In the genomic region with DNA sequence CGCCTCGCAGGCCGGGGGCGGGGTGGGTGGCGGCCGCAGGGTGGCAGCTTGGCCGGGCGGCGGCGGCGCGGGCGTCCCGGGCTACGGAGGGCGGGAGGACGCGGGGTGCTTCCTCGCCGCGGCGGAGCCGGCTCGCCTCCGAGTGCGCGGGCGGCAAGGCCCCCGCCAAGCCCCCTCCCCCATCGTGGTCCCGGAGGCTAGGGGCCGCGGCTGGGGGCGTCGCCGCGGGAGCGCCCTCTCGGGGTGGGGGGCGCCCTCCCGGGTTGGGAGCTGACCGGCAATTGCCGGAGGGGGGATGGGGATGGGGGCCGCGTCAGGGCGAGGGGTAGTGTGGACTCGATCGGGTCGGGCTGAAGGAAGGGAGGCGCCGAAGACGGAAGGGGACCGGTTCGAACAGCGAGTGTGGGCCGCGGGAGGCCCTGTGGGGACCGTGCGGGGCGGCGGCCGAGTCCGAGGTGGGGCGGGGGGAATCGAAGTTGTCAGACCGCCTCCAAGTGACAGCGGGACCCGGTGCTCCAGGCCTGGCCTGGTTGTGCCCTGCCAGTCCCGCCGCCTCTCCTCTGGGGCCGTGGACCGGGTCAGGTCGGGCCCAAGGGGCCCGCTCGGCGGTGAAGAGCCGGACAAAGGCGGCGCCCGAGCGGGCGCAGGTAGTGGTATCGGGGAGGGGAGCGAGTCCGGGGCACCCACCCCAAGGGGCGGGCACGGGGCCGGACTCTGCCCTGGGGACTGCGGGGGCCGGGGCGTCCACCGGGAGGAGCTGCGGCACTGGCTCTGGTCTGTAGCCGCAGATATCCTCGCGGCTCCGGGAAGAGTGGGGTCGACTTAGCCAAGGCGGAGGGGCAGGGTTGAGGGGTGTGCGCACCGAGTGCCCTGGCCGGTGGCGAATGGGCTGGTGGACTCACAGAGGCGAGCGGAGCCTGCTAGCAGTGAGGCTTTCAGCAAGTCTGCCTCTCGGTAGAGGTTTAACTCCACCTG, we compare ENCODE assay signal across 8 mouse cellular contexts. TPM values are rescaled to one million over a fixed set of nuclear protein-coding genes. Genes with fewer than 3 reads are reported as not detected.
A peak's percentile ranks its signal among the peaks of the same experiment; 100 is the strongest.
DNase-seq lines count a peak whose midpoint lies in the region; ATAC-seq and TF ChIP-seq lines count a peak whose summit lies in the region.

No protein-coding gene starts in this region.

- peak overlapping the region; percentile 87 for H3K9ac ChIP-seq in forebrain, embryonic 15.5 days (replicated peaks)
- peak overlapping the region; percentile 90 for H3K9ac ChIP-seq in hindbrain, embryonic 15.5 days
- H3K9ac ChIP-seq in liver, embryonic 11.5 days (ENCODE audit: low read depth, low read length): peak overlapping the region; percentile 92

- H3K4me2 ChIP-seq in forebrain, embryonic 15.5 days (replicated peaks): peak overlapping the region; percentile 99
- H3K4me2 ChIP-seq in hindbrain, embryonic 15.5 days: peak overlapping the region; percentile 99
- peak overlapping the region; percentile 100 for H3K4me2 ChIP-seq in liver, embryonic 11.5 days
- H3K4me2 ChIP-seq in myocyte (ENCODE audit: low read depth): peak overlapping the region; percentile 70

- H3K9me3 ChIP-seq in forebrain, embryonic 15.5 days: no peaks in the 10 kb centered on the region
- H3K9me3 ChIP-seq in hindbrain, embryonic 15.5 days: no peaks in the 10 kb centered on the region
- H3K9me3 ChIP-seq in liver, embryonic 11.5 days (ENCODE audit: control insufficient read depth, low read length): no peaks in the 10 kb centered on the region

- TF ChIP-seq CTCF in bone marrow macrophage, adult 2 months (IDR thresholded peaks at IDR 0.05; ENCODE audit: low read depth, low read length): no peak

- peak overlapping the region; percentile 96 for H3ac ChIP-seq in myocyte (ENCODE audit: control insufficient read depth, insufficient read length)

- no peak for TF ChIP-seq POLR2A in bone marrow macrophage, adult 2 months (IDR thresholded peaks at IDR 0.05; ENCODE audit: borderline replicate concordance, low read depth, low read length)
- TF ChIP-seq POLR2A in myocyte (IDR thresholded peaks at IDR 0.05; ENCODE audit: insufficient read length, low read depth): no peak

- H3K4me1 ChIP-seq in bone marrow macrophage, adult 2 months (ENCODE audit: control insufficient read depth, insufficient read depth, low read length): peaks cover 48% of the 10 kb centered on the region
- H3K4me1 ChIP-seq in forebrain, embryonic 15.5 days: peaks cover 56% of the 10 kb centered on the region
- H3K4me1 ChIP-seq in hindbrain, embryonic 15.5 days (replicated peaks): peaks cover 56% of the 10 kb centered on the region
- peaks cover 52% of the 10 kb centered on the region for H3K4me1 ChIP-seq in liver, embryonic 11.5 days (replicated peaks; ENCODE audit: control insufficient read depth, insufficient read depth, low read length)

- peaks cover 33% of the 10 kb centered on the region for H3K79me2 ChIP-seq in myocyte (ENCODE audit: control insufficient read depth, insufficient read depth)

- H3K36me3 ChIP-seq in forebrain, embryonic 15.5 days: no peaks in the 10 kb centered on the region
- no peaks in the 10 kb centered on the region for H3K36me3 ChIP-seq in hindbrain, embryonic 15.5 days
- no peaks in the 10 kb centered on the region for H3K36me3 ChIP-seq in liver, embryonic 11.5 days (ENCODE audit: control insufficient read depth, insufficient read depth, low read length)
- H3K36me3 ChIP-seq in myocyte (ENCODE audit: control insufficient read depth, insufficient read depth): no peaks in the 10 kb centered on the region

- peak; percentile 28 to 36 for DNase-seq in layer of hippocampus, postnatal 14 days (ENCODE audit: low spot score in 2 of 2)
- no peak for DNase-seq in layer of hippocampus, adult 11-12 months (ENCODE audit: low spot score)
- DNase-seq in liver, embryonic 11.5 days (ENCODE audit: low spot score): peak; percentile 74
- DNase-seq in thymus, postnatal 0 days (ENCODE audit: low spot score): peak; percentile 32

- peak; percentile 19 for ATAC-seq in forebrain, embryonic 15.5 days (replicated peaks)
- peak; percentile 31 for ATAC-seq in hindbrain, embryonic 15.5 days (ENCODE audit: low FRiP score, low read depth)
- peak; percentile 36 for ATAC-seq in liver, embryonic 11.5 days (replicated peaks; ENCODE audit: low FRiP score)

- H3K27me3 ChIP-seq in forebrain, embryonic 15.5 days: peaks cover 26% of the 10 kb centered on the region
- peaks cover 33% of the 10 kb centered on the region for H3K27me3 ChIP-seq in hindbrain, embryonic 15.5 days
- peaks cover 35% of the 10 kb centered on the region for H3K27me3 ChIP-seq in liver, embryonic 11.5 days (replicated peaks; ENCODE audit: control insufficient read depth, insufficient read depth, low read length)
- H3K27me3 ChIP-seq in myocyte (ENCODE audit: control insufficient read depth, insufficient read depth, insufficient read length): peaks cover 11% of the 10 kb centered on the region

- H3K4me3 ChIP-seq in bone marrow macrophage, adult 2 months (ENCODE audit: insufficient read depth, low read length): peak overlapping the region; percentile 82
- H3K4me3 ChIP-seq in forebrain, embryonic 15.5 days: peak overlapping the region; percentile 99
- peak overlapping the region; percentile 96 for H3K4me3 ChIP-seq in hindbrain, embryonic 15.5 days
- H3K4me3 ChIP-seq in liver, embryonic 11.5 days (ENCODE audit: low read depth, low read length): peak overlapping the region; percentile 97
- peak overlapping the region; percentile 31 for H3K4me3 ChIP-seq in myocyte

- no peak overlapping the region for H3K27ac ChIP-seq in bone marrow macrophage, adult 2 months (ENCODE audit: insufficient read depth, low read depth, low read length)
- H3K27ac ChIP-seq in forebrain, embryonic 15.5 days (replicated peaks): peak overlapping the region; percentile 87
- peak overlapping the region; percentile 92 for H3K27ac ChIP-seq in hindbrain, embryonic 15.5 days (replicated peaks)
- peak overlapping the region; percentile 93 for H3K27ac ChIP-seq in liver, embryonic 11.5 days (ENCODE audit: low read depth, low read length)

- WGBS in forebrain, embryonic 15.5 days: under 1% methylated on average over 95 of the region's 106 CpGs
- under 1% methylated on average over 81 of the region's 106 CpGs for whole genome bisulfite sequencing in hindbrain, embryonic 15.5 days
- WGBS in liver, embryonic 11.5 days: under 1% methylated on average over 91 of the region's 106 CpGs

TF ChIP-seq in myocyte, 11 proteins besides CTCF, POLR2A, EP300 and RAD21:
- TF ChIP-seq TCF12 (IDR thresholded peaks at IDR 0.05; ENCODE audit: insufficient read depth, poor library complexity, severe bottlenecking) (no peak), MYOG (IDR thresholded peaks at IDR 0.05; ENCODE audit: control insufficient read depth in 1 of 3, insufficient read depth in 1 of 3, insufficient read length in 2 of 3, low read depth in 2 of 3) (no peak), POLR2AphosphoS2 (IDR thresholded peaks at IDR 0.05; ENCODE audit: insufficient read length, low read depth) (no peak), TCF3 (IDR thresholded peaks at IDR 0.05; ENCODE audit: insufficient read length, low read depth) (no peak), USF1 (IDR thresholded peaks at IDR 0.05; ENCODE audit: low read depth) (no peak), MYOD1 (IDR thresholded peaks at IDR 0.05; ENCODE audit: control insufficient read depth in 1 of 3, insufficient read length in 2 of 3, low read depth in 2 of 3) (no peak), CEBPB (IDR thresholded peaks at IDR 0.05; ENCODE audit: insufficient read depth, poor library complexity, severe bottlenecking) (no peak), SRF (IDR thresholded peaks at IDR 0.05; ENCODE audit: control insufficient read depth, insufficient read length, low read depth) (no peak), E2F4 (IDR thresholded peaks at IDR 0.05; ENCODE audit: insufficient read depth) (no peak), MAX (IDR thresholded peaks at IDR 0.05; ENCODE audit: low read depth) (no peak), REST (IDR thresholded peaks at IDR 0.05; ENCODE audit: insufficient read depth, insufficient read length) (no peak)

RNA-seq across cellular contexts. Expression of a gene that starts 2.2 kb away (rescaled TPM):
- total RNA-seq in layer of hippocampus, postnatal 14 days (2021): 10 to 100 TPM; 36.6 to 36.7 TPM
- 22.3 and 28.2 TPM in 2 replicates for polyA plus RNA-seq in bone marrow macrophage, adult 2 months (2012; ENCODE audit: insufficient read depth, insufficient read length, missing spikeins)
- polyA plus RNA-seq in forebrain, embryonic 15.5 days (2015; fragmentation: Nextera tagmentation; extraction: Ambion mirVana): 6.7 TPM in 2 replicates
- 8.0 and 8.9 TPM in 2 replicates for polyA plus RNA-seq in hindbrain, embryonic 15.5 days (2015; fragmentation: Nextera tagmentation; extraction: Ambion mirVana)
- 1.7 and 1.9 TPM in 2 replicates for polyA plus RNA-seq in liver, embryonic 11.5 days (2014; fragmentation: Nextera tagmentation; extraction: Ambion mirVana)
- 12.0 TPM for polyA plus RNA-seq in myocyte (2012; fragmentation: generic; extraction: Trizol)
- polyA plus RNA-seq in thymus, postnatal 0 days (2015; fragmentation: Nextera tagmentation; extraction: Ambion mirVana): 10.5 and 10.9 TPM in 2 replicates

RNA-seq across cellular contexts. Expression of a gene that starts 24.0 kb away (rescaled TPM):
- total RNA-seq in layer of hippocampus, postnatal 14 days (2021): 1 to 10 TPM; 2.5 to 3.2 TPM
- 20.4 and 21.3 TPM in 2 replicates for polyA plus RNA-seq in bone marrow macrophage, adult 2 months (2012; ENCODE audit: insufficient read depth, insufficient read length, missing spikeins)
- 6.0 and 6.6 TPM in 2 replicates for polyA plus RNA-seq in forebrain, embryonic 15.5 days (2015; fragmentation: Nextera tagmentation; extraction: Ambion mirVana)
- 6.2 and 6.9 TPM in 2 replicates for polyA plus RNA-seq in hindbrain, embryonic 15.5 days (2015; fragmentation: Nextera tagmentation; extraction: Ambion mirVana)
- polyA plus RNA-seq in liver, embryonic 11.5 days (2014; fragmentation: Nextera tagmentation; extraction: Ambion mirVana): 15.4 and 16.4 TPM in 2 replicates
- 25.4 TPM for polyA plus RNA-seq in myocyte (2012; fragmentation: generic; extraction: Trizol)
- polyA plus RNA-seq in thymus, postnatal 0 days (2015; fragmentation: Nextera tagmentation; extraction: Ambion mirVana): 6.6 and 7.7 TPM in 2 replicates

RNA-seq across cellular contexts. Expression of a gene that starts 40.6 kb away (rescaled TPM):
- total RNA-seq in layer of hippocampus, postnatal 14 days (2021): 100 to 1,000 TPM in 1 of 2 experiments, 10 to 100 TPM in 1; 97.2 to 126 TPM
- polyA plus RNA-seq in bone marrow macrophage, adult 2 months (2012; ENCODE audit: insufficient read depth, insufficient read length, missing spikeins): 63.4 and 76.0 TPM in 2 replicates
- polyA plus RNA-seq in forebrain, embryonic 15.5 days (2015; fragmentation: Nextera tagmentation; extraction: Ambion mirVana): 54.2 and 62.1 TPM in 2 replicates
- polyA plus RNA-seq in hindbrain, embryonic 15.5 days (2015; fragmentation: Nextera tagmentation; extraction: Ambion mirVana): 45.4 and 51.8 TPM in 2 replicates
- polyA plus RNA-seq in liver, embryonic 11.5 days (2014; fragmentation: Nextera tagmentation; extraction: Ambion mirVana): 41.3 and 48.6 TPM in 2 replicates
- 35.3 TPM for polyA plus RNA-seq in myocyte (2012; fragmentation: generic; extraction: Trizol)
- 33.7 and 47.5 TPM in 2 replicates for polyA plus RNA-seq in thymus, postnatal 0 days (2015; fragmentation: Nextera tagmentation; extraction: Ambion mirVana)

Comparison
In these comparisons a context has a peak if more than half of its experiments do, and no peak if none do; other contexts are left out.
1. H3K4me3 ChIP-seq: peak in every context shown above with its lines; median percentile 99 in forebrain, embryonic 15.5 days; 97 in liver, embryonic 11.5 days; 96 in hindbrain, embryonic 15.5 days; 82 in bone marrow macrophage, adult 2 months; 31 in myocyte.